Mouse (Mus musculus) liver, adult 2 months (tissue): ENCODE measurements around the gene Wdpcp.

Experiments used
- CTCF ChIP-seq: fragments of 200-500 bp; IDR thresholded peaks from 2 replicates; pipeline ENCODE4 v1.5.1; 2011; ENCODE audit warnings: low read depth, low read length, control low read depth
- POLR2A ChIP-seq: fragments of 200-500 bp; IDR thresholded peaks from 2 replicates; pipeline ENCODE4 v1.6.1; 2011; ENCODE audit warnings: low read length, control low read depth; ENCODE audit not compliant: insufficient read depth; ENCODE audit errors: extremely low read depth

DNA sequence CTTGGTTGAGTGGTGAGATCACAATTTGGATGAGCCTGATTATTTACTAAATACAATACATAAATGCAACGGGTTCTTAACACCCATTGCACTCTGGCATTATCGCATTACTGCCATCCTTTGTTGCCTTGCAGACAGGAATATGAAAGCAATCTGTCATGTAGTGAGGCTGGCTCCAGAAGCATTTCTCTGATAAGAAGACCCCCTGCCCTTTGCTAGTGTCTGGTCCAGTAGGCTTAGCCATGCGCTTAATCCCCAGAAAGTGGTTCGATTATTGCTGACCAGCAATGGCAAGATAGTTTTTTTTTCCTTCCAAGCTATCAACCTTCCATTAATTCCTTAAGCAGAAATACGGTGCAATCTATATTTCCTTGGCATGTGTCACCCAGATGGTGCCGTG is 122.1 kb downstream of the Wdpcp start:
- TF ChIP-seq POLR2A (no peak), CTCF (no peak)
